Mouse (Mus musculus): ENCODE results near the gene Nuak1.

Gene Nuak1

GRCm38 (mm10) chr10:84411122-84412105 is 29.0 kb downstream of the Nuak1 start:
- in situ Hi-C loops (cut with MboI, MseI): no loop called here

- in situ Hi-C loops (cut with MboI, MseI): no loop called here
Observed at GRCm38 (mm10) chr10:84408965-84409660, 31.3 kb downstream of the Nuak1 start.

- in situ Hi-C loops (cut with MboI, MseI): no loop called here
Observed at GRCm38 (mm10) chr10:84405135-84405776, 35.1 kb downstream of the Nuak1 start.

- in situ Hi-C loops (cut with MboI, MseI): no loop called here
Observed at GRCm38 (mm10) chr10:84401907-84402371, 38.5 kb downstream of the Nuak1 start.

GRCm38 (mm10) chr10:84401189-84401588 is 39.2 kb downstream of the Nuak1 start:
- in situ Hi-C loops (cut with MboI, MseI): no loop called here

GRCm38 (mm10) chr10:84400037-84400681 is 40.2 kb downstream of the Nuak1 start:
- in situ Hi-C loops (cut with MboI, MseI): no loop called here

- in situ Hi-C loops (cut with MboI, MseI): no loop called here
Observed at GRCm38 (mm10) chr10:84397276-84397675, 43.1 kb downstream of the Nuak1 start.

- in situ Hi-C loops (cut with MboI, MseI): no loop called here
Observed at GRCm38 (mm10) chr10:84395885-84396659, 44.3 kb downstream of the Nuak1 start.

GRCm38 (mm10) chr10:84395259-84395658 is 45.1 kb downstream of the Nuak1 start:
- in situ Hi-C loops (cut with MboI, MseI): no loop called here

GRCm38 (mm10) chr10:84393881-84394280 is 46.5 kb downstream of the Nuak1 start:
- in situ Hi-C loops (cut with MboI, MseI): no loop called here

GRCm38 (mm10) chr10:84393405-84393804 is 47.0 kb downstream of the Nuak1 start:
- in situ Hi-C loops (cut with MboI, MseI): no loop called here

GRCm38 (mm10) chr10:84392723-84393081 is 47.7 kb downstream of the Nuak1 start:
- in situ Hi-C loops (cut with MboI, MseI): no loop called here

- in situ Hi-C loops (cut with MboI, MseI): no loop called here
Observed at GRCm38 (mm10) chr10:84392027-84392722, 48.2 kb downstream of the Nuak1 start.

GRCm38 (mm10) chr10:84389707-84390106 is 50.7 kb downstream of the Nuak1 start:
- in situ Hi-C loops (cut with MboI, MseI): no loop called here

- in situ Hi-C loops (cut with MboI, MseI): no loop called here
Observed at GRCm38 (mm10) chr10:84388357-84389141, 51.8 kb downstream of the Nuak1 start.

GRCm38 (mm10) chr10:84387338-84387737 is 53.1 kb downstream of the Nuak1 start:
- in situ Hi-C loops (cut with MboI, MseI): no loop called here

GRCm38 (mm10) chr10:84386625-84387242 is 53.7 kb downstream of the Nuak1 start:
- in situ Hi-C loops (cut with MboI, MseI): no loop called here

GRCm38 (mm10) chr10:84386214-84386613 is 54.2 kb downstream of the Nuak1 start:
- in situ Hi-C loops (cut with MboI, MseI): no loop called here

- in situ Hi-C loops (cut with MboI, MseI): no loop called here
Observed at GRCm38 (mm10) chr10:84384761-84385160, 55.6 kb downstream of the Nuak1 start.

Data from T-helper 2 cell (primary cell).